Mouse (Mus musculus): Measurements from ENCODE around the gene Nlrx1.

DNA sequence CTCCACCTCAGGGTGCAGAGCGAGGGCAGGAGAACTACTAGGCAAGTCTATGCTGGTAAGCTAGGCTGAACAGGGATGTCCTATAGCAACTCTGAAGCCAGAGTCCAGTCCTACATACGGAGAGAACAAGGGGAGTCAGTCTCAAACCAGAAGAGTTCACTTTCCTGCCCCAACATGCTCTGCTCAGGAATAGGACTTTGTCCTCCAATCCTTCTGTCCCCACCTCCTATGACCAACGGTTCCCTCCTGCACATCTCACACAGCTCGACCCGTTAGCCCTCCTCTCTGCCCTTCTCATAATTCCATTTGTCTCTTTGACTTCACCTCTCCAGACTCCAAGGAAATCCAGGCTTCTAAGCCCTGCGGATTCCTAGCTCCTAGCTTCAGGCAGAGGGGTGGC, 20.5 kb downstream of the Nlrx1 start:
- no peak for TF ChIP-seq POLR2A (IDR thresholded peaks at IDR 0.05; ENCODE audit: low read depth, low read length)
- no peak for TF ChIP-seq CTCF (conservative IDR thresholded peaks at IDR 0.05 in 1 of 2, IDR thresholded peaks at IDR 0.05 in 1 of 2; ENCODE audit: low read depth in 2 of 2, low read length in 2 of 2)
- TF ChIP-seq USF1 (IDR thresholded peaks at IDR 0.05; ENCODE audit: low read depth, low read length), result no peak
- no peak for TF ChIP-seq EP300 (IDR thresholded peaks at IDR 0.05; ENCODE audit: low read length)
- TF ChIP-seq CHD2 (IDR thresholded peaks at IDR 0.05; ENCODE audit: low read length), result no peak
- no peak for TF ChIP-seq ZC3H11A (IDR thresholded peaks at IDR 0.05; ENCODE audit: low read depth, low read length)
- TF ChIP-seq SMC3 (IDR thresholded peaks at IDR 0.05; ENCODE audit: low read depth, low read length), result no peak
- no peak for TF ChIP-seq MYC (IDR thresholded peaks at IDR 0.05; ENCODE audit: low read depth, low read length)
- TF ChIP-seq MXI1 (IDR thresholded peaks at IDR 0.05; ENCODE audit: low read depth, low read length), result no peak
- TF ChIP-seq JUND (conservative IDR thresholded peaks at IDR 0.05; ENCODE audit: low read depth, low read length), result no peak

Measured in CH12.LX (cell line).